ENCODE assay signal across 13 mouse cellular contexts in genomic region chr11:11939611-11940010, GRCm38 (mm10). TPM values are rescaled to one million over a fixed set of nuclear protein-coding genes. Genes with fewer than 3 reads are reported as not detected.
DNase-seq lines count a peak whose midpoint lies in the region; ATAC-seq and TF ChIP-seq lines count a peak whose summit lies in the region.
"Had no signal": no experiment of that assay in that cellular context is flagged by ENCODE, and none has a peak within 500 bp of the region (broad histone marks: within the 10 kb centered on the region; RNA-seq: fewer than 3 reads in every experiment).

No protein-coding gene starts in this region.

- WGBS in intestine, embryonic 15.5 days: 69% methylated on average over 3 of the region's 3 CpGs

- H3K79me3 ChIP-seq in C2C12 (ENCODE audit: low read depth): no peaks in the 10 kb centered on the region

- ATAC-seq in intestine, embryonic 15.5 days: peak; percentile 42; the same call in 1 of the 2 replicates
- ATAC-seq in inflammation-experienced regulatory T-cells, adult 6 months: no peak
- ATAC-seq: forebrain, postnatal 0 days had no signal

- no peak overlapping the region for H3K4me2 ChIP-seq in intestine, embryonic 15.5 days (replicated peaks)

- no peaks in the 10 kb centered on the region for H3K36me3 ChIP-seq in C2C12 (ENCODE audit: control insufficient read depth, insufficient read depth)
- H3K36me3 ChIP-seq in intestine, embryonic 15.5 days: peaks cover 8% of the 10 kb centered on the region; the same call in 1 of the 2 replicates

- H3K4me1 ChIP-seq in intestine, embryonic 15.5 days (replicated peaks): peaks cover 8% of the 10 kb centered on the region; the same call in 1 of the 2 replicates

- H3K9ac ChIP-seq in intestine, embryonic 15.5 days: no peak overlapping the region
- H3K9ac ChIP-seq: forebrain, postnatal 0 days had no signal

- DNase-seq in heart, adult 11 months: peak; percentile 92
- no peak for DNase-seq in heart, postnatal 4 days
- peak; percentile 52 for DNase-seq in c-Kit-positive CD71-negative TER-119-negative erythroid progenitor cells, embryonic 14.5 days (ENCODE audit: low read depth)
- no peak for DNase-seq in urinary bladder, adult 18-20 months (ENCODE audit: low spot score in 2 of 2)
- DNase-seq in layer of hippocampus, adult 11-12 months (ENCODE audit: low spot score): no peak
- DNase-seq: cerebellum, adult 18-20 months; forebrain, postnatal 0 days; kidney, adult 8-10 months; retina, postnatal 1 day had no signal

- H3K9me3 ChIP-seq in intestine, embryonic 15.5 days: no peaks in the 10 kb centered on the region

- no peaks in the 10 kb centered on the region for H3K27me3 ChIP-seq in C2C12 (ENCODE audit: control insufficient read depth, insufficient read depth, insufficient read length)
- no peaks in the 10 kb centered on the region for H3K27me3 ChIP-seq in intestine, embryonic 15.5 days (replicated peaks)

- no peaks in the 10 kb centered on the region for H3K79me2 ChIP-seq in C2C12 (ENCODE audit: control insufficient read depth, insufficient read depth)

- H3ac ChIP-seq in C2C12 (ENCODE audit: control insufficient read depth, insufficient read length, low read depth): no peak overlapping the region

- H3K4me3 ChIP-seq in C2C12 (ENCODE audit: insufficient read depth, poor library complexity, severe bottlenecking): no peak overlapping the region
- no peak overlapping the region for H3K4me3 ChIP-seq in intestine, embryonic 15.5 days (replicated peaks)
- H3K4me3 ChIP-seq: layer of hippocampus, adult 2 months had no signal

- H3K27ac ChIP-seq in intestine, embryonic 15.5 days: no peak overlapping the region
- H3K27ac ChIP-seq: layer of hippocampus, adult 2 months had no signal

- TF ChIP-seq CTCF in C2C12 (IDR thresholded peaks at IDR 0.05; ENCODE audit: control insufficient read depth, insufficient read depth, insufficient read length): no peak

TF ChIP-seq in C2C12, 6 proteins besides CTCF, POLR2A, EP300 and RAD21:
- TF ChIP-seq MYOD1 (IDR thresholded peaks at IDR 0.05; ENCODE audit: control insufficient read depth, insufficient read length, low read depth): peak; percentile 42
- TF ChIP-seq MAX (IDR thresholded peaks at IDR 0.05): peak; percentile 60
- peak; percentile 86 for TF ChIP-seq FOSL1 (IDR thresholded peaks at IDR 0.05; ENCODE audit: insufficient read depth, low read length, poor library complexity, severe bottlenecking)
- no peak for TF ChIP-seq MYOG (IDR thresholded peaks at IDR 0.05; ENCODE audit: control insufficient read depth, extremely low read depth, insufficient read length)
- no peak for TF ChIP-seq USF1 (IDR thresholded peaks at IDR 0.05; ENCODE audit: low read depth)

RNA-seq across cellular contexts. Expression of gene Ddc, which starts 41.7 kb away (rescaled TPM):
- 10 to 100 TPM; 44.6 to 51.4 TPM for total RNA-seq in heart, postnatal 4 days (2021)
- 0.48 TPM for polyA plus RNA-seq in C2C12 (2012; fragmentation: generic; extraction: Trizol)
- 46.3 and 52.2 TPM in 2 replicates for polyA plus RNA-seq in intestine, embryonic 15.5 days (2015; fragmentation: Nextera tagmentation; extraction: Ambion mirVana)
- 1 to 10 TPM in 2 of 3 experiments, under 1 TPM in 1; 0.62 to 4.9 (median 1.3) TPM for polyA plus RNA-seq in inflammation-experienced regulatory T-cells, adult 6 months (2017; shearing (Covaris generic))

Comparison
In these comparisons a context has a peak if more than half of its experiments do, and no peak if none do; other contexts are left out.
1. DNase-seq: peak in heart, adult 11 months (single experiment) and c-Kit-positive CD71-negative TER-119-negative erythroid progenitor cells, embryonic 14.5 days (single experiment); none in heart, postnatal 4 days (single experiment), urinary bladder, adult 18-20 months (0 of 2) and layer of hippocampus, adult 11-12 months (single experiment).